Mouse (Mus musculus): Measurements from ENCODE around the gene Clec2i. TPM values are rescaled to one million over a fixed set of nuclear protein-coding genes. Genes with fewer than 3 reads are reported as not detected.
A peak's percentile ranks its signal among the peaks of the same experiment; 100 is the strongest.
"Not testable (repeated sequence)": the region's sequence is repeated elsewhere in the genome, so short reads cannot be mapped to it uniquely, and the experiment has no call there.

Gene Clec2i
- polyA plus RNA-seq, 1 experiment from 2014 or later, result not detected

GRCm38 (mm10) chr6:128871910-128872610 lies 15.3 kb upstream of the Clec2i start:
- no peak overlapping the region for H3K9ac ChIP-seq (ENCODE audit: low read depth, low read length)
- WGBS, result 83% methylated on average over 1 of the region's 1 CpGs
- no peak overlapping the region for H3K4me2 ChIP-seq (replicated peaks; ENCODE audit: low read depth, low read length)
- H3K27me3 ChIP-seq (ENCODE audit: control insufficient read depth, insufficient read depth, low read length), result no peaks in the 10 kb centered on the region
- ATAC-seq (ENCODE audit: low FRiP score), result no peak
- H3K4me3 ChIP-seq (ENCODE audit: low read depth, low read length), result no peak overlapping the region
- H3K36me3 ChIP-seq (ENCODE audit: control insufficient read depth, insufficient read depth, low read length), result no peaks in the 10 kb centered on the region
- no peak for DNase-seq (ENCODE audit: low spot score)
- H3K27ac ChIP-seq (ENCODE audit: low read depth, low read length), result no peak overlapping the region
- H3K9me3 ChIP-seq (ENCODE audit: control insufficient read depth, low read length), result no peaks in the 10 kb centered on the region
- H3K4me1 ChIP-seq (replicated peaks; ENCODE audit: control insufficient read depth, insufficient read depth, low read length), result no peaks in the 10 kb centered on the region

- Histone ChIP-seq H3K4me1 (replicated peaks; ENCODE audit: control insufficient read depth, insufficient read depth, low read length) (no peaks in the 10 kb centered on the region), H3K9ac (ENCODE audit: low read depth, low read length) (no peak overlapping the region), H3K36me3 (ENCODE audit: control insufficient read depth, insufficient read depth, low read length) (no peaks in the 10 kb centered on the region), H3K4me3 (ENCODE audit: low read depth, low read length) (no peak overlapping the region), H3K9me3 (ENCODE audit: control insufficient read depth, low read length) (no peaks in the 10 kb centered on the region), H3K27ac (ENCODE audit: low read depth, low read length) (no peak overlapping the region), H3K4me2 (replicated peaks; ENCODE audit: low read depth, low read length) (no peak overlapping the region), H3K27me3 (ENCODE audit: control insufficient read depth, insufficient read depth, low read length) (no peaks in the 10 kb centered on the region)
- no peak for ATAC-seq (ENCODE audit: low FRiP score)
- WGBS, result 88% methylated on average over 5 of the region's 5 CpGs
- no peak for DNase-seq (ENCODE audit: low spot score)
These were observed 1.4 kb downstream of the Clec2i start for GRCm38 (mm10) chr6:128888834-128889233.

GRCm38 (mm10) chr6:128890948-128891355 lies 3.6 kb downstream of the Clec2i start, which contains the start of gene BC035044:
TSS of gene BC035044 (minus strand) at chr6:128891126.
- Histone ChIP-seq H3K4me3 (ENCODE audit: low read depth, low read length) (no peak within 1 kb of the TSS), H3K27ac (ENCODE audit: low read depth, low read length) (no peak within 1 kb of the TSS), H3K36me3 (ENCODE audit: control insufficient read depth, insufficient read depth, low read length) (no peaks in the 10 kb centered on the region), H3K27me3 (ENCODE audit: control insufficient read depth, insufficient read depth, low read length) (no peaks in the 10 kb centered on the region), H3K4me1 (replicated peaks; ENCODE audit: control insufficient read depth, insufficient read depth, low read length) (no peaks in the 10 kb centered on the region), H3K4me2 (replicated peaks; ENCODE audit: low read depth, low read length) (no peak within 1 kb of the TSS), H3K9ac (ENCODE audit: low read depth, low read length) (no peak within 1 kb of the TSS), H3K9me3 (ENCODE audit: control insufficient read depth, low read length) (no peaks in the 10 kb centered on the region)
- DNase-seq (ENCODE audit: low spot score) (no peak), ATAC-seq (ENCODE audit: low FRiP score) (no peak)
- WGBS, result 73% methylated on average over 2 of the region's 2 CpGs

- Histone ChIP-seq H3K4me2 (replicated peaks; ENCODE audit: low read depth, low read length) (no peak overlapping the region), H3K9ac (ENCODE audit: low read depth, low read length) (no peak overlapping the region), H3K27ac (ENCODE audit: low read depth, low read length) (no peak overlapping the region), H3K4me1 (replicated peaks; ENCODE audit: control insufficient read depth, insufficient read depth, low read length) (no peaks in the 10 kb centered on the region), H3K9me3 (ENCODE audit: control insufficient read depth, low read length) (no peaks in the 10 kb centered on the region), H3K27me3 (ENCODE audit: control insufficient read depth, insufficient read depth, low read length) (no peaks in the 10 kb centered on the region), H3K4me3 (ENCODE audit: low read depth, low read length) (no peak overlapping the region), H3K36me3 (ENCODE audit: control insufficient read depth, insufficient read depth, low read length) (no peaks in the 10 kb centered on the region)
- WGBS, result 84% methylated on average over 3 of the region's 3 CpGs
- ATAC-seq (ENCODE audit: low FRiP score) (no peak), DNase-seq (ENCODE audit: low spot score) (no peak)
These were observed 8.1 kb downstream of the Clec2i start for GRCm38 (mm10) chr6:128895404-128896001.

- no peaks in the 10 kb centered on the region for H3K36me3 ChIP-seq (ENCODE audit: control insufficient read depth, insufficient read depth, low read length)
- no peaks in the 10 kb centered on the region for H3K27me3 ChIP-seq (ENCODE audit: control insufficient read depth, insufficient read depth, low read length)
- H3K9me3 ChIP-seq (ENCODE audit: control insufficient read depth, low read length), result no peaks in the 10 kb centered on the region
- no peak for ATAC-seq (ENCODE audit: low FRiP score)
- 91% methylated on average over 2 of the region's 2 CpGs for WGBS
- no peak overlapping the region for H3K4me2 ChIP-seq (replicated peaks; ENCODE audit: low read depth, low read length)
- H3K9ac ChIP-seq (ENCODE audit: low read depth, low read length), result no peak overlapping the region
- DNase-seq (ENCODE audit: low spot score), result no peak
- H3K4me3 ChIP-seq (ENCODE audit: low read depth, low read length), result no peak overlapping the region
- no peaks in the 10 kb centered on the region for H3K4me1 ChIP-seq (replicated peaks; ENCODE audit: control insufficient read depth, insufficient read depth, low read length)
- H3K27ac ChIP-seq (ENCODE audit: low read depth, low read length), result no peak overlapping the region
These were observed 12.7 kb downstream of the Clec2i start for GRCm38 (mm10) chr6:128900044-128900443.

GRCm38 (mm10) chr6:128900796-128901552 lies 13.6 kb downstream of the Clec2i start:
- not testable (repeated sequence) for H3K27ac ChIP-seq (ENCODE audit: low read depth, low read length); DNase-seq (ENCODE audit: low spot score); H3K27me3 ChIP-seq (ENCODE audit: control insufficient read depth, insufficient read depth, low read length); H3K36me3 ChIP-seq (ENCODE audit: control insufficient read depth, insufficient read depth, low read length); H3K9me3 ChIP-seq (ENCODE audit: control insufficient read depth, low read length); H3K9ac ChIP-seq (ENCODE audit: low read depth, low read length); H3K4me2 ChIP-seq (replicated peaks; ENCODE audit: low read depth, low read length); H3K4me1 ChIP-seq (replicated peaks; ENCODE audit: control insufficient read depth, insufficient read depth, low read length); H3K4me3 ChIP-seq (ENCODE audit: low read depth, low read length)
- peak; percentile 35; the same call in 1 of the 2 replicates for ATAC-seq (ENCODE audit: low FRiP score)
- 86% methylated on average over 5 of the region's 6 CpGs for WGBS

- Histone ChIP-seq H3K4me2 (replicated peaks; ENCODE audit: low read depth, low read length) (no peak overlapping the region), H3K27ac (ENCODE audit: low read depth, low read length) (no peak overlapping the region), H3K9me3 (ENCODE audit: control insufficient read depth, low read length) (no peaks in the 10 kb centered on the region), H3K9ac (ENCODE audit: low read depth, low read length) (no peak overlapping the region), H3K27me3 (ENCODE audit: control insufficient read depth, insufficient read depth, low read length) (no peaks in the 10 kb centered on the region), H3K4me1 (replicated peaks; ENCODE audit: control insufficient read depth, insufficient read depth, low read length) (no peaks in the 10 kb centered on the region), H3K36me3 (ENCODE audit: control insufficient read depth, insufficient read depth, low read length) (no peaks in the 10 kb centered on the region), H3K4me3 (ENCODE audit: low read depth, low read length) (no peak overlapping the region)
- DNase-seq (ENCODE audit: low spot score) (no peak), ATAC-seq (ENCODE audit: low FRiP score) (no peak)
- 82% methylated on average over 2 of the region's 2 CpGs for WGBS
These were observed 26.3 kb downstream of the Clec2i start for GRCm38 (mm10) chr6:128913598-128914254.

- Histone ChIP-seq H3K27me3 (ENCODE audit: control insufficient read depth, insufficient read depth, low read length) (no peaks in the 10 kb centered on the region), H3K4me2 (replicated peaks; ENCODE audit: low read depth, low read length) (no peak overlapping the region), H3K4me1 (replicated peaks; ENCODE audit: control insufficient read depth, insufficient read depth, low read length) (no peaks in the 10 kb centered on the region), H3K9ac (ENCODE audit: low read depth, low read length) (no peak overlapping the region), H3K27ac (ENCODE audit: low read depth, low read length) (no peak overlapping the region), H3K9me3 (ENCODE audit: control insufficient read depth, low read length) (no peaks in the 10 kb centered on the region), H3K36me3 (ENCODE audit: control insufficient read depth, insufficient read depth, low read length) (no peaks in the 10 kb centered on the region), H3K4me3 (ENCODE audit: low read depth, low read length) (no peak overlapping the region)
- 90% methylated on average over 2 of the region's 2 CpGs for WGBS
- no peak for ATAC-seq (ENCODE audit: low FRiP score)
- DNase-seq (ENCODE audit: low spot score), result no peak
These were observed 29.9 kb downstream of the Clec2i start for GRCm38 (mm10) chr6:128917322-128917721.
